ENCODE assay signal across 22 mouse cellular contexts in genomic region chr2:130280818-130281217, GRCm38 (mm10). TPM values are rescaled to one million over a fixed set of nuclear protein-coding genes. Genes with fewer than 3 reads are reported as not detected.
A peak's percentile ranks its signal among the peaks of the same experiment; 100 is the strongest.
DNase-seq lines count a peak whose midpoint lies in the region.
"Had no signal": no experiment of that assay in that cellular context is flagged by ENCODE, and none has a peak within 500 bp of the region (broad histone marks: within the 10 kb centered on the region; RNA-seq: fewer than 3 reads in every experiment).

No protein-coding gene starts in this region.

- DNase-seq in cerebellum, adult 9-10 months: peak; percentile 26
- no peak for DNase-seq in cerebellum, postnatal 10 days
- DNase-seq in right cerebral cortex, postnatal 4 days: peak; percentile 29
- DNase-seq in right cerebral cortex, postnatal 25 days: no peak
- peak; percentile 48 for DNase-seq in layer of hippocampus, adult 9-10 months (ENCODE audit: low spot score)
- DNase-seq in thymus, postnatal 10 days (ENCODE audit: low spot score in 2 of 2): no peak
- no peak for DNase-seq in urinary bladder, adult 2 months (ENCODE audit: low spot score)
- no peak for DNase-seq in gastrocnemius, postnatal 10 days
- DNase-seq: adrenal gland, postnatal 36 days; cerebellum, adult 2 months; cerebellum, postnatal 36 days; heart, postnatal 14 days; kidney, adult 11 months; kidney, postnatal 25 days; left cerebral cortex, postnatal 4 days; lung, adult 2 months; lung, postnatal 14 days; thymus, adult 2 months; thymus, postnatal 4 days had no signal

RNA-seq across cellular contexts. Expression of gene Idh3b, which starts 3.5 kb away (rescaled TPM):
- polyA plus RNA-seq in urinary bladder, adult 2 months (2012; rRNA removed): 199 and 254 TPM in 2 replicates
- total RNA-seq in gastrocnemius, postnatal 10 days (2021): 100 to 1,000 TPM; 365 to 419 TPM

RNA-seq across cellular contexts. Expression of gene Nop56, which starts 6.6 kb away (rescaled TPM):
- polyA plus RNA-seq in urinary bladder, adult 2 months (2012; rRNA removed): 74.7 and 107 TPM in 2 replicates
- 10 to 100 TPM; 46.8 to 54.5 TPM for total RNA-seq in gastrocnemius, postnatal 10 days (2021)

RNA-seq across cellular contexts. Expression of gene Ebf4, which starts 14.2 kb away (rescaled TPM):
- polyA plus RNA-seq in urinary bladder, adult 2 months (2012; rRNA removed): 5.2 and 5.5 TPM in 2 replicates
- 1 to 10 TPM; 1.5 to 1.9 TPM for total RNA-seq in gastrocnemius, postnatal 10 days (2021)
- total RNA-seq: megakaryocyte progenitor cell, adult 5-6 weeks had no signal
- polyA plus RNA-seq: G1E; inflammation-experienced regulatory T-cells, adult 6 months had no signal

Comparison
In these comparisons a context has a peak if more than half of its experiments do, and no peak if none do; other contexts are left out.
1. DNase-seq: peak in cerebellum, adult 9-10 months (single experiment), right cerebral cortex, postnatal 4 days (single experiment) and layer of hippocampus, adult 9-10 months (single experiment); none in cerebellum, postnatal 10 days (0 of 2), right cerebral cortex, postnatal 25 days (single experiment), thymus, postnatal 10 days (0 of 2), urinary bladder, adult 2 months (single experiment) and gastrocnemius, postnatal 10 days (single experiment).